Mouse (Mus musculus) heart, postnatal 0 days (tissue): ENCODE measurements around the gene Tmem87b. TPM values are rescaled to one million over a fixed set of nuclear protein-coding genes. Genes with fewer than 3 reads are reported as not detected.
A peak's percentile ranks its signal among the peaks of the same experiment; 100 is the strongest.

Experiments used
- ATAC-seq: fragments of 200-750 bp; cut with Nextera tagmentation; 2 replicates; pipeline ENCODE4 v1.8.0; 2017; ENCODE audit warnings: low read depth, moderate number of reproducible peaks, moderate library complexity; ENCODE audit not compliant: insufficient read depth
- DNase-seq: peaks from one replicate; pipeline ENCODE4 v3.0.0-alpha.2; 2016; ENCODE audit warnings: low spot score
- H3K27ac ChIP-seq: fragments of 300-500 bp; sonication (generic); 2 replicates; pipeline ENCODE4 v1.5.1; 2014; ENCODE audit warnings: low read depth, mild to moderate bottlenecking
- H3K27me3 ChIP-seq: fragments of 300-500 bp; sonication (generic); 2 replicates; pipeline ENCODE4 v1.6.1; 2014; ENCODE audit warnings: low read length, mixed read lengths; ENCODE audit not compliant: control insufficient read depth, insufficient read depth
- H3K36me3 ChIP-seq: fragments of 300-500 bp; sonication (generic); replicated peaks from 2 replicates; pipeline ENCODE4 v1.6.1; 2014; ENCODE audit warnings: low read length, mixed read lengths; ENCODE audit not compliant: control insufficient read depth, insufficient read depth
- H3K4me1 ChIP-seq: fragments of 300-500 bp; sonication (generic); 2 replicates; pipeline ENCODE4 v1.6.1; 2014; ENCODE audit warnings: antibody characterized with exemption; ENCODE audit not compliant: control insufficient read depth, insufficient read depth
- H3K4me2 ChIP-seq: fragments of 300-500 bp; sonication (generic); 2 replicates; pipeline ENCODE4 v1.6.1; 2014; ENCODE audit warnings: low read depth, mild to moderate bottlenecking, low read length, moderate library complexity
- H3K4me3 ChIP-seq: fragments of 300-500 bp; sonication (generic); 2 replicates; pipeline ENCODE4 v1.5.1; 2014; ENCODE audit warnings: low read depth, low read length
- H3K9ac ChIP-seq: fragments of 300-500 bp; sonication (generic); replicated peaks from 2 replicates; pipeline ENCODE4 v1.6.1; 2014; ENCODE audit warnings: low read depth, low read length, mixed read lengths
- H3K9me3 ChIP-seq: fragments of 300-500 bp; sonication (generic); replicated peaks from 2 replicates; pipeline ENCODE4 v1.6.1; 2016; ENCODE audit warnings: low read length; ENCODE audit not compliant: control insufficient read depth
- CTCF ChIP-seq: IDR thresholded peaks from 2 replicates; pipeline ENCODE4 v1.5.1; 2016; ENCODE audit warnings: antibody characterized with exemption, control low read depth, low read depth
- EP300 ChIP-seq: IDR thresholded peaks from 2 replicates; pipeline ENCODE4 v1.6.1; 2016; ENCODE audit warnings: antibody characterized with exemption, low read depth
- WGBS: fragments of 180-500 bp; shearing (Covaris S2); extraction: QIAGEN DNeasy Blood & Tissue Kit; methylation state at CpG from one replicate; pipeline ENCODE4 v1.1.7; 2014; 5-methylcytosine and 5-hydroxymethylcytosine counted together
- polyA plus RNA-seq: library from polyadenylated mRNA; unstranded; fragments of >200 nt; fragmentation: Nextera tagmentation; extraction: Ambion mirVana; gene quantifications from 2 replicates; pipeline ENCODE4 v1.2.1, GENCODE M21; 2015
- total RNA-seq: library from RNA; depleted of rRNA; stranded (reverse); fragments of >200 nt; gene quantifications from 2 replicates; pipeline ENCODE4 v1.2.3, GENCODE M21; 2014; ENCODE audit warnings: low replicate concordance

Gene Tmem87b
- total and polyA plus RNA-seq, 2 experiments from 2014 or later: 23.7 to 29.5 TPM

DNA sequence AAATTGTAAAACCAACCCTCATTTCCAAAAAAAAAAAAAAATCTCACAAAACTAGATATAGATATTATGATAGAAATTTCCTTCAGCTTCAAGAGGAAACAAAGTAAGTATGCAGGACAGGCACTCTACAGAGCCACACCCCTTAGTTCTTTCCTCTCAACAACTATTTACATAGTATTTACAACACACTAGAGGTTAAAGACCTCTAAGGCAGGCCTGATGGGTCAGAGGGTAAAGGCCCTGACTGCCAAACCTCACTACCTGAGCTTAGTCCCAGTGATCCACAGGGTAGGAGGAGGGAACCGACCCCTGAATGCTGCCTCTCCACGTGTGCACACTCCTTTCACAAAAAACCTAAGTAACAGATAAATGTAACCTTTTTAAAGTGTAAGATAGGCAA, 5.2 kb upstream of the Tmem87b start:
- H3K4me1 ChIP-seq: 0 out of 2 replicates have a peak, but pooled peaks cover 3% of the 10 kb centered on the region
- ATAC-seq: no peak
- H3K36me3 ChIP-seq: no peaks in the 10 kb centered on the region
- TF ChIP-seq EP300 (no peak), CTCF (no peak)
- no peak overlapping the region for H3K27ac ChIP-seq
- H3K27me3 ChIP-seq: no peaks in the 10 kb centered on the region
- no peak overlapping the region for H3K9ac ChIP-seq
- no peak overlapping the region for H3K4me2 ChIP-seq
- DNase-seq: no peak
- no peaks in the 10 kb centered on the region for H3K9me3 ChIP-seq
- WGBS: 47% methylated on average over 2 of the region's 2 CpGs
- no peak overlapping the region for H3K4me3 ChIP-seq

DNA sequence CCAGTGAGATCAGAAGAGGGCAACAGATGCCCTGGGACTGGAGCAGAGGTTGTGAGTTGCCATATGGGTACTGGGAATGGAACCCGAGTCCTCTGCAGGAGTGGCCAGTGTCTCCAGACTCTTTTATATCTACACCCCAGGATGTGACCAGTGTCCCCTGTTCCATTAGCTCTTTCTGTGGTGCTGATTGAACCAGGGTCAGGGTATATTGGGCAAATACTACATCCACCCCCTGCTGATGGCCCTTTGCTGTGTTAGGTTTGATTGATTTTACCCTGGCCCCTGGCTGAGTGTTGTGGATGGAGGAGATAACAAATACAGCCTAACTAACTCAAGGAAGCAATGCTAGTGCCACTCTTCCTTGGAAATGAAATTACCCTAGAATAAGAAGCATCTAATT, 1.6 kb upstream of the Tmem87b start:
- no peaks in the 10 kb centered on the region for H3K9me3 ChIP-seq
- TF ChIP-seq EP300 (no peak), CTCF (no peak)
- no peak overlapping the region for H3K9ac ChIP-seq
- no peak overlapping the region for H3K4me3 ChIP-seq
- H3K27ac ChIP-seq: no peak overlapping the region
- peaks cover 7% of the 10 kb centered on the region; the same call in 1 of the 2 replicates for H3K4me1 ChIP-seq
- H3K27me3 ChIP-seq: no peaks in the 10 kb centered on the region
- WGBS: 83% methylated on average over 1 of the region's 1 CpGs
- H3K36me3 ChIP-seq: no peaks in the 10 kb centered on the region
- no peak overlapping the region for H3K4me2 ChIP-seq
- ATAC-seq (no peak), DNase-seq (no peak)

DNA sequence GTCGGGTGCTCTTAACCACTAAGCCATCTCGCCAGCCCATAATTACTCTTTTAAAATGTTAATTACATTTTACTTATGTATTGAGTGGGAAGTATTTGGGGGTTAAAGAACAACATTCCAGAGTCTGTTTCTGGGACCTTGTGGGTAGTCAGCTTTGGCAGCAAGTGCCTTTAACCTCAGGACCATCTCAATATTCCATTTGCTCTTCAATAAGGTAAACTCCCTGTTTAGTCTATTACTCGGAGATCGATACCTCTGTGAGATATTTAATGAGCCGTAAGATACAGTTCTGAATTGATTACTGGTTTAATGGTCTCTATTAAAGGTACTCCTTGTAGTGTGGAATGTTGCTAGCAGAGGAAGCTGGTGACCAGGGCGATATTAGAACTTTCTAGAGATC, 1.0 kb upstream of the Tmem87b start:
- no peak overlapping the region for H3K9ac ChIP-seq

DNA sequence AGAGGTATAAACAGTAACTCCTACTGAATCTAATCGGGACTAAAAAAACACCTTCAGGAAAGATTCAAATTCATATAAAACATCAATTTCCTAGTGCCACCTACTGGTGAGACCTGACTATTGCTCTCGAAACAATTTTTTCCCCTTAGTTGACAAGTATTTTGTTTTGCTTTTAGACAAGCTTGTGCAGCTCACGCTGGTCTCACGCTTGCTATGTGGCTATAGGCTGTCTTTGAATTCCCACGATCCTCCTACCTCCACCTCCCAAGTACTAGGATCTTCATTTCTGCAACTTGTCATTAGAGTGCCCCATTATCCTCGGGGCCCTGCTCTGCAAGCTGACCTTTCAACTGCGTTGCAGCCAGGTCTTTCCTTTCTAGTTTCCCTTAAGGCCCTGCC, 532 bp upstream of the Tmem87b start:
- DNase-seq (peak; percentile 83), ATAC-seq (peak; percentile 33)
- TF ChIP-seq EP300: no peak
- TF ChIP-seq CTCF: peak; percentile 69
- peak overlapping the region; percentile 81 for H3K4me2 ChIP-seq
- H3K36me3 ChIP-seq: no peaks in the 10 kb centered on the region
- H3K9me3 ChIP-seq: no peaks in the 10 kb centered on the region
- WGBS: 0% methylated on average over 7 of the region's 7 CpGs
- H3K4me1 ChIP-seq: peaks cover 7% of the 10 kb centered on the region; the same call in 1 of the 2 replicates
- H3K27me3 ChIP-seq: no peaks in the 10 kb centered on the region
- peak overlapping the region; percentile 45; the same call in 1 of the 2 replicates for H3K9ac ChIP-seq
- H3K27ac ChIP-seq: peak overlapping the region; percentile 94
- H3K4me3 ChIP-seq: peak overlapping the region; percentile 97

More for the DNA sequence above, 1.0 kb upstream of the Tmem87b start:
- Histone ChIP-seq H3K27me3 (no peaks in the 10 kb centered on the region), H3K4me3 (peak overlapping the region; percentile 97), H3K27ac (peak overlapping the region; percentile 94; the same call in 1 of the 2 replicates), H3K4me1 (peaks cover 7% of the 10 kb centered on the region; the same call in 1 of the 2 replicates), H3K4me2 (peak overlapping the region; percentile 81), H3K9me3 (no peaks in the 10 kb centered on the region), H3K36me3 (no peaks in the 10 kb centered on the region)
- WGBS: 41% methylated on average over 6 of the region's 6 CpGs
- DNase-seq: no peak
- no peak for TF ChIP-seq EP300
- no peak for TF ChIP-seq CTCF
- ATAC-seq: no peak

DNA sequence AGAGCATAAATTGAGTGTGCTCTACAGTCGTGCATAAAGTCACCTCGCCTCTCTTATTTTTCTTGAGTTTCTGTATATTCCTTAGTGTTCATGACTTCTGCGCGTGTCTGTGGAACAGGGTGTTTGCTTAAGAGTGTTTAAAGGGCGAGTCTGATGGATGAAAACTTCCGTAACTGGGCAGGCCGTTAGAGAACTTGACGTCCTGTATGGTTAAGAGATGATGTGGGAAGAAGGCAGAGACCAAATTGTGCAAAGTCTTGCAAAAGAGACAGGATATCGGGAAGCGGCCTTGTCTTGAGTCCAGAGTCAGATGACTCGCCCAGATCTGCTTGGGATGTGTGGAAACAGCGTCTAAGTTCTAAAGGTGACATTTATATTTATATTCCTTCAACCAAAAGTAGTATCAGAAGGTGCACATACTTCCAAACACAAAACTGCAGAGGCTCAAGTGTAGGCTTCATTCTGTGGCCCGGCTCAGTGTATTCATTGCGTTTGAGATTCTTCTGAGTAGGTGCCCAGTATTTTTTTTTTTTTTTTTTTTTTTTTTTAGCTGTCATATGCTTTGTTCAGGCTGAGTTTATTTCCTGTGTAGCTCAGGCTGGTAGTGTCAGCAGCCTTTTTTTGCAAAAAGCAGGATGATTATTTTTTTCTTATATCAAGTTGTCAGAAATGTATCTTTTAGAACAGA, 1.2 kb downstream of the Tmem87b start:
- Histone ChIP-seq H3K4me2 (peak overlapping the region; percentile 81), H3K9me3 (no peaks in the 10 kb centered on the region), H3K27me3 (no peaks in the 10 kb centered on the region), H3K27ac (peak overlapping the region; percentile 96), H3K4me1 (peaks cover 7% of the 10 kb centered on the region; the same call in 1 of the 2 replicates), H3K4me3 (peak overlapping the region; percentile 97), H3K36me3 (0 out of 2 replicates have a peak, but pooled peaks cover 4% of the 10 kb centered on the region), H3K9ac (peak overlapping the region; percentile 82)
- 9% methylated on average over 14 of the region's 14 CpGs for WGBS
- TF ChIP-seq CTCF (no peak), EP300 (no peak)
- ATAC-seq (no peak), DNase-seq (peak; percentile 22)
